Mouse (Mus musculus): ENCODE measurements at regions not wholly inside any gene's neighbourhood (a gene's known extent, or its start where the extent isn't known, plus 50 kb on each side); places are given as distances from the start of the nearest gene placed in this dataset.

- in situ Hi-C loops (cut with MboI, MseI), result loop anchor here in 1 of 2 experiments (5.0 kb wide), 1 partner anchor 54 kb away; no protein-coding TSS in a partner anchor
Observed at GRCm38 (mm10) chrX:145213176-145213575, 135.7 kb downstream of the Lhfpl1 start.

GRCm38 (mm10) chrX:145212579-145212978, 136.3 kb downstream of the Lhfpl1 start:
- in situ Hi-C loops (cut with MboI, MseI), result loop anchor here in 1 of 2 experiments (5.0 kb wide), 1 partner anchor 55 kb away; no protein-coding TSS in a partner anchor

- in situ Hi-C loops (cut with MboI, MseI), result no loop called here
Observed at GRCm38 (mm10) chrX:145195844-145196243, 153.0 kb downstream of the Lhfpl1 start.

Data from T-helper 17 cell (primary cell).